Comparison of ENCODE assay signal across 9 mouse cellular contexts in the genomic region with DNA sequence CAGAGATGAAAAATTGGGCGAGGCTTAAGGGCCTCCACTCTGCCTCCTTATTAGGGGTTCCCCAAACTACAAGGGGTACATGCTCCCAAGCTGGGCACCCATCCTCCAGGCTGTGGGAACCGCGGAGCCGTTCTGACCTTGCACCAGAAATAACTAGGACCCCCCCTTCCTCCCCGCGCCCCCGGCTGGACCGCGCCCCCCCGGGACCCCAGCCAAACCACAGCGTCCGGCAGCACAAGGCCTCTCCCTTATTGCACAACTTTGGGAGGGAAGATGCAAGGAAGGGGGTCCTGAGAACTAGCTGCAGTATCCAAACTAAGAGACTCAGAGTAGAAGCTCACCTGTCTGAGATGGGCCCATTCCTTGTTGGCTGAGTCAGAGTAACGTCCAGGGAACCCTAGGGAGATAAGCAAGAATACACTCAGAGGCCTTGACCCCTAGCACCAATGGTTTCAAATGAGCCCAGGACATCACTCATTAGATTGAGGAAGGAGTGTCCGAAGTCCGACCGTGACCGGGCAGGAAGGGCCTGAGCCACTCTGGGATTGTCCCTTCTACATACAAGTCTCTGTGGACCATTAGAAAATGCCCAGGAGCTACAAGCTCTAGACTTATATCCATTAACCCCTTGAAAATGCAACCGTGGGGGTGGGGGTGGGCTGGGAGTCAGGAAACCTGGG. TPM values are rescaled to one million over a fixed set of nuclear protein-coding genes. Genes with fewer than 3 reads are reported as not detected.
DNase-seq lines count a peak whose midpoint lies in the region; ATAC-seq and TF ChIP-seq lines count a peak whose summit lies in the region.
"Had no signal": no experiment of that assay in that cellular context is flagged by ENCODE, and none has a peak within 500 bp of the region (broad histone marks: within the 10 kb centered on the region; RNA-seq: fewer than 3 reads in every experiment).

No protein-coding gene starts in this region.

- H3K9ac ChIP-seq in midbrain, embryonic 13.5 days (replicated peaks): no peak overlapping the region

- intact Hi-C loops in gastrocnemius, adult 2 months (cut with DNase I): loop anchor here (2.0 kb wide), 1 partner anchor 38 kb away; no protein-coding TSS in a partner anchor
- intact Hi-C loops in left cerebral cortex, postnatal 10 days (cut with DNase I): no loop called here

- peak overlapping the region; percentile 89 for H3K4me3 ChIP-seq in gastrocnemius, adult 2 months
- H3K4me3 ChIP-seq in midbrain, embryonic 13.5 days (replicated peaks): no peak overlapping the region

- WGBS in midbrain, embryonic 13.5 days: 61% methylated on average over 18 of the region's 18 CpGs

- peak overlapping the region; percentile 91; the same call in 1 of the 2 replicates for H3K4me2 ChIP-seq in midbrain, embryonic 13.5 days (replicated peaks)

- no peak for ATAC-seq in midbrain, embryonic 13.5 days

- H3K4me1 ChIP-seq in midbrain, embryonic 13.5 days (replicated peaks): peaks cover 56% of the 10 kb centered on the region

- no peak for TF ChIP-seq CTCF in gastrocnemius, adult 2 months (IDR thresholded peaks at IDR 0.05)

- peaks cover 25% of the 10 kb centered on the region for H3K36me3 ChIP-seq in midbrain, embryonic 13.5 days

- peaks cover 76% of the 10 kb centered on the region for H3K27me3 ChIP-seq in midbrain, embryonic 13.5 days

- peak; percentile 79 for DNase-seq in gastrocnemius, adult 2 months
- no peak for DNase-seq in gastrocnemius, adult 8-10 months (ENCODE audit: low spot score in 2 of 2)
- DNase-seq in cerebellum, postnatal 10 days: peak; percentile 34 to 45
- DNase-seq in induced T-regulatory cell, adult 2 months (ENCODE audit: low read depth): peak; percentile 14
- no peak for DNase-seq in right cerebral cortex, postnatal 10 days (ENCODE audit: low spot score in 2 of 2)
- DNase-seq in spleen, postnatal 36 days (ENCODE audit: low spot score in 2 of 2): no peak
- DNase-seq in left cerebral cortex, postnatal 10 days (ENCODE audit: extremely low spot score in 1 of 2, low spot score in 2 of 2): no peak

- H3K9me3 ChIP-seq in midbrain, embryonic 13.5 days: no peaks in the 10 kb centered on the region

- peak overlapping the region; percentile 99 for H3K27ac ChIP-seq in gastrocnemius, adult 2 months
- no peak overlapping the region for H3K27ac ChIP-seq in midbrain, embryonic 13.5 days

RNA-seq across cellular contexts. Expression of a gene that starts 1.9 kb away (rescaled TPM):
- total RNA-seq in gastrocnemius, adult 2 months (2021): 1 to 10 TPM; 1.2 to 1.6 TPM
- 1 to 10 TPM in 1 of 4 experiments, under 1 TPM in 3; 0.67 to 1.3 (median 0.81) TPM for total RNA-seq in gastrocnemius, adult 8-10 months (2022)
- 1.3 and 1.5 TPM in 2 replicates for polyA plus RNA-seq in midbrain, embryonic 13.5 days (2015; fragmentation: Nextera tagmentation; extraction: Ambion mirVana)
- total RNA-seq in left cerebral cortex, postnatal 10 days (2021): 10 to 100 TPM; 44.2 to 54.1 TPM

RNA-seq across cellular contexts. Expression of a gene that starts 2.7 kb away (rescaled TPM):
- 10 to 100 TPM; 20.7 to 35.3 TPM for total RNA-seq in gastrocnemius, adult 2 months (2021)
- 10 to 100 TPM; 25.6 to 38.5 (median 33.9) TPM for total RNA-seq in gastrocnemius, adult 8-10 months (2022)
- 7.3 and 8.1 TPM in 2 replicates for polyA plus RNA-seq in midbrain, embryonic 13.5 days (2015; fragmentation: Nextera tagmentation; extraction: Ambion mirVana)
- total RNA-seq in left cerebral cortex, postnatal 10 days (2021): 1 to 10 TPM; 5.9 to 8.0 TPM

RNA-seq across cellular contexts. Expression of a gene that starts 6.8 kb away (rescaled TPM):
- not detected for total RNA-seq in gastrocnemius, adult 2 months (2021)
- not detected for total RNA-seq in gastrocnemius, adult 8-10 months (2022)
- polyA plus RNA-seq in midbrain, embryonic 13.5 days (2015; fragmentation: Nextera tagmentation; extraction: Ambion mirVana): 0.19 and 0.38 TPM in 2 replicates
- total RNA-seq in left cerebral cortex, postnatal 10 days (2021): under 1 TPM in 1 of 2 experiments, not detected in 1; 0.41 TPM
- total RNA-seq: gastrocnemius, postnatal 36 days had no signal

RNA-seq across cellular contexts. Expression of a gene that starts 12.7 kb away (rescaled TPM):
- 1 to 10 TPM; 2.4 to 3.6 TPM for total RNA-seq in gastrocnemius, adult 2 months (2021)
- 1 to 10 TPM; 2.9 to 3.6 (median 3.2) TPM for total RNA-seq in gastrocnemius, adult 8-10 months (2022)
- polyA plus RNA-seq in midbrain, embryonic 13.5 days (2015; fragmentation: Nextera tagmentation; extraction: Ambion mirVana): 29.8 and 31.6 TPM in 2 replicates
- 10 to 100 TPM; 46.6 to 48.8 TPM for total RNA-seq in left cerebral cortex, postnatal 10 days (2021)

RNA-seq across cellular contexts. Expression of a gene that starts 48.7 kb away (rescaled TPM):
- 10 to 100 TPM; 22.0 to 30.2 TPM for total RNA-seq in gastrocnemius, adult 2 months (2021)
- total RNA-seq in gastrocnemius, adult 8-10 months (2022): 10 to 100 TPM; 23.2 to 27.9 (median 25.9) TPM
- 89.4 and 91.0 TPM in 2 replicates for polyA plus RNA-seq in midbrain, embryonic 13.5 days (2015; fragmentation: Nextera tagmentation; extraction: Ambion mirVana)
- total RNA-seq in left cerebral cortex, postnatal 10 days (2021): 10 to 100 TPM; 45.6 to 49.6 TPM

Comparison
In these comparisons a context has a peak if more than half of its experiments do, and no peak if none do; other contexts are left out.
1. DNase-seq: peak in gastrocnemius, adult 2 months (single experiment), cerebellum, postnatal 10 days (2 of 2) and induced T-regulatory cell, adult 2 months (single experiment); none in gastrocnemius, adult 8-10 months (0 of 2), right cerebral cortex, postnatal 10 days (0 of 2), spleen, postnatal 36 days (0 of 2) and left cerebral cortex, postnatal 10 days (0 of 2).
2. RNA of a gene that starts 1.9 kb away (total RNA-seq): 44.2 to 54.1 TPM in left cerebral cortex, postnatal 10 days; 1.2 to 1.6 TPM in gastrocnemius, adult 2 months and 0.67 to 1.3 TPM in gastrocnemius, adult 8-10 months; every median in the first group is over 10 times any median in the second.